In genomic region chr2:24949421-24950188, GRCm38 (mm10) we compare ENCODE assay signal across 8 mouse cellular contexts. TPM values are rescaled to one million over a fixed set of nuclear protein-coding genes. Genes with fewer than 3 reads are reported as not detected.
DNase-seq lines count a peak whose midpoint lies in the region; ATAC-seq and TF ChIP-seq lines count a peak whose summit lies in the region.

Gene Zmynd19, plus strand, starts transcription at chr2:24949792.

- intact Hi-C loops in heart, postnatal 10 days (cut with DNase I), result loop anchor here (5.0 kb wide), 1 partner anchor 97 kb away; no protein-coding TSS in a partner anchor

- H3K4me3 ChIP-seq in E14TG2a.4 (replicated peaks; ENCODE audit: low read length), result peak within 1 kb of the TSS; percentile 97
- peak within 1 kb of the TSS; percentile 98 for H3K4me3 ChIP-seq in forebrain, embryonic 13.5 days
- peak within 1 kb of the TSS; percentile 94 for H3K4me3 ChIP-seq in liver, postnatal 0 days (ENCODE audit: low read depth, low read length)
- peak within 1 kb of the TSS; percentile 97 for H3K4me3 ChIP-seq in neural tube, embryonic 14.5 days (ENCODE audit: low read depth, low read length)

- no peaks in the 10 kb centered on the region for H3K9me3 ChIP-seq in E14TG2a.4 (ENCODE audit: low read length)
- H3K9me3 ChIP-seq in forebrain, embryonic 13.5 days (replicated peaks), result no peaks in the 10 kb centered on the region
- H3K9me3 ChIP-seq in liver, postnatal 0 days (ENCODE audit: low read length), result no peaks in the 10 kb centered on the region
- H3K9me3 ChIP-seq in neural tube, embryonic 14.5 days (ENCODE audit: control insufficient read depth, low read length), result no peaks in the 10 kb centered on the region

- peak; percentile 94 for DNase-seq in c-Kit-positive CD71-positive TER-119-positive erythroid progenitor cells, embryonic 14.5 days (ENCODE audit: low spot score)
- DNase-seq in heart, postnatal 10 days, result peak; percentile 98
- peak; percentile 81 for DNase-seq in large intestine, adult 2 months (ENCODE audit: low read depth, low spot score)
- peak; percentile 99 for DNase-seq in liver, postnatal 0 days
- DNase-seq in testis, postnatal 10 days (ENCODE audit: low spot score), result peak; percentile 99

- TF ChIP-seq EP300 in liver, postnatal 0 days (IDR thresholded peaks at IDR 0.05; ENCODE audit: low read depth), result no peak

- H3K9ac ChIP-seq in forebrain, embryonic 13.5 days, result peak within 1 kb of the TSS; percentile 97
- peak within 1 kb of the TSS; percentile 91 for H3K9ac ChIP-seq in liver, postnatal 0 days (replicated peaks)
- H3K9ac ChIP-seq in neural tube, embryonic 14.5 days (replicated peaks; ENCODE audit: low read depth, low read length), result peak within 1 kb of the TSS; percentile 94

- H3K4me2 ChIP-seq in forebrain, embryonic 13.5 days, result peak within 1 kb of the TSS; percentile 95
- peak within 1 kb of the TSS; percentile 100 for H3K4me2 ChIP-seq in liver, postnatal 0 days (ENCODE audit: low read depth, low read length)
- peak within 1 kb of the TSS; percentile 75 for H3K4me2 ChIP-seq in neural tube, embryonic 14.5 days (ENCODE audit: low read depth, low read length)

- peaks cover 50% of the 10 kb centered on the region for H3K4me1 ChIP-seq in E14TG2a.4 (replicated peaks; ENCODE audit: low read depth, low read length)
- peaks cover 16% of the 10 kb centered on the region for H3K4me1 ChIP-seq in forebrain, embryonic 13.5 days
- peaks cover 10% of the 10 kb centered on the region for H3K4me1 ChIP-seq in liver, postnatal 0 days (ENCODE audit: insufficient read depth)
- H3K4me1 ChIP-seq in neural tube, embryonic 14.5 days (ENCODE audit: control insufficient read depth, insufficient read depth, low read length), result peaks cover 14% of the 10 kb centered on the region

- H3K27ac ChIP-seq in forebrain, embryonic 13.5 days, result peak within 1 kb of the TSS; percentile 40
- peak within 1 kb of the TSS; percentile 80 for H3K27ac ChIP-seq in liver, postnatal 0 days (ENCODE audit: low read depth)
- peak within 1 kb of the TSS; percentile 39 for H3K27ac ChIP-seq in neural tube, embryonic 14.5 days (ENCODE audit: low read depth, low read length)

- H3K27me3 ChIP-seq in E14TG2a.4 (ENCODE audit: insufficient read depth, low read length), result 0 out of 2 replicates have a peak, but pooled peaks cover 2% of the 10 kb centered on the region
- no peaks in the 10 kb centered on the region for H3K27me3 ChIP-seq in forebrain, embryonic 13.5 days
- no peaks in the 10 kb centered on the region for H3K27me3 ChIP-seq in liver, postnatal 0 days (ENCODE audit: insufficient read depth, low read length)
- no peaks in the 10 kb centered on the region for H3K27me3 ChIP-seq in neural tube, embryonic 14.5 days (ENCODE audit: control insufficient read depth, insufficient read depth, low read length)

- H3K36me3 ChIP-seq in E14TG2a.4 (ENCODE audit: insufficient read depth, low read length), result peaks cover 38% of the 10 kb centered on the region
- peaks cover 30% of the 10 kb centered on the region for H3K36me3 ChIP-seq in forebrain, embryonic 13.5 days (ENCODE audit: poor library complexity, severe bottlenecking)
- H3K36me3 ChIP-seq in liver, postnatal 0 days (replicated peaks; ENCODE audit: insufficient read depth, low read length), result peaks cover 22% of the 10 kb centered on the region
- H3K36me3 ChIP-seq in neural tube, embryonic 14.5 days (ENCODE audit: control insufficient read depth, insufficient read depth, low read length), result peaks cover 25% of the 10 kb centered on the region

- ATAC-seq in forebrain, embryonic 13.5 days, result peak; percentile 99
- ATAC-seq in liver, postnatal 0 days, result peak; percentile 100
- peak; percentile 98 for ATAC-seq in neural tube, embryonic 14.5 days (ENCODE audit: low read depth)

- under 1% methylated on average over 75 of the region's 108 CpGs for WGBS in forebrain, embryonic 13.5 days
- 1% methylated on average over 108 of the region's 108 CpGs for WGBS in large intestine, adult 2 months
- 2% methylated on average over 84 of the region's 108 CpGs for WGBS in liver, postnatal 0 days (ENCODE audit: insufficient replicate concordance)
- WGBS in neural tube, embryonic 14.5 days, result under 1% methylated on average over 87 of the region's 108 CpGs

- TF ChIP-seq CTCF in E14TG2a.4 (conservative IDR thresholded peaks at IDR 0.05; ENCODE audit: low read length), result no peak
- TF ChIP-seq CTCF in liver, postnatal 0 days (IDR thresholded peaks at IDR 0.05; ENCODE audit: low read depth), result no peak

RNA-seq across cellular contexts. Expression of gene Zmynd19, which starts in this region (rescaled TPM):
- 10.2 and 12.1 TPM in 2 replicates for polyA plus RNA-seq in forebrain, embryonic 13.5 days (2015; fragmentation: Nextera tagmentation; extraction: Ambion mirVana)
- total RNA-seq in heart, postnatal 10 days (2021), result 10 to 100 TPM; 19.7 to 24.2 TPM
- 10.7 and 12.0 TPM in 2 replicates for polyA plus RNA-seq in large intestine, adult 2 months (2012; rRNA removed)
- polyA plus RNA-seq in liver, postnatal 0 days (2015; fragmentation: Nextera tagmentation; extraction: Ambion mirVana), result 6.2 and 6.5 TPM in 2 replicates
- 18.1 and 26.0 TPM in 2 replicates for polyA plus RNA-seq in neural tube, embryonic 14.5 days (2014; fragmentation: Nextera tagmentation; extraction: Ambion mirVana)

Comparison
In these comparisons a context has a peak if more than half of its experiments do, and no peak if none do; other contexts are left out.
1. Peak in every context shown above with its lines: DNase-seq, ATAC-seq, H3K4me3 ChIP-seq and H3K27ac ChIP-seq.